Mouse (Mus musculus): ENCODE data around the gene Ccdc24.
A peak's percentile ranks its signal among the peaks of the same experiment; 100 is the strongest.

Ccdc24 gene

GRCm38 (mm10) chr4:117872471-117872886 lies at the start of gene Ccdc24:
Gene Ccdc24 (minus strand): TSS chr4:117872557.
- DNase-seq, result peak; percentile 51

DNA sequence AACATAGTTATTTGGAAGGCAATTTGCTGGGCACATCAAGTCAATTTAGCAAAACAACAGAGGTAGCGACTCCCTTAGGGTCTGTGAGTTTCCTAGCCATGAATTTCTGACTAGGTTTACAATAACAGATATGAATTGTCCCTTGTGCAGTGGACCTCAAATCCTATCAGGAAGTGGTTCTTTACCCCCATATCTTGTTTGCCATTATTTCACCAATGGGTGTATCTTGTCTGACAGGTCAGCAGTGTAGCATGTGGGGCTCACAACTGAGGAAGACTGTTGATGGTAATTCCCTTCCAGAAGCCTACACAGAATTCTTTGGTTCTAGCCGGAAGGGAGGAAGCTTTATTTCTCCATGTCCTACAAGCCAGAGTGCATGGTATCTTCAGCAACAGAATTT lies 49.0 kb upstream of the Ccdc24 start:
- DNase-seq, result no peak

DNA sequence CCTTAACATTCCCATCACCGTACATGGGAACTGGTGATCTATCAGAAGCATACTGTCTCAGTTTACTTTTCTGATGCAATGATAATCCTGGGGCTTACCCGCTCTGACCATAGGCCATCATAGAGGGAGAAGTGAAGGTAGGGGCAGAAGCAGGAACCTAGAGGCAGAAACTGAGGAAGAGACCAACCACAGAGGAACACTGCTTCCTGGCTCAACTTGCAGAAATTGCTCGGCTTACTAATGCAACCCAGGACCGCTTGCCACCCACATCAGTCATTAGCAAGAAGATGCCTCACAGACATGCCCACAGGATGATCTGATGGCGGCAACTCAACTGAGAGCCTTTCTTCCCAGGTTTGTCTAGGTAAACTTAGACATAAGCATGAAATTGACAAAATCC lies 46.4 kb upstream of the Ccdc24 start:
- DNase-seq, result no peak

DNA sequence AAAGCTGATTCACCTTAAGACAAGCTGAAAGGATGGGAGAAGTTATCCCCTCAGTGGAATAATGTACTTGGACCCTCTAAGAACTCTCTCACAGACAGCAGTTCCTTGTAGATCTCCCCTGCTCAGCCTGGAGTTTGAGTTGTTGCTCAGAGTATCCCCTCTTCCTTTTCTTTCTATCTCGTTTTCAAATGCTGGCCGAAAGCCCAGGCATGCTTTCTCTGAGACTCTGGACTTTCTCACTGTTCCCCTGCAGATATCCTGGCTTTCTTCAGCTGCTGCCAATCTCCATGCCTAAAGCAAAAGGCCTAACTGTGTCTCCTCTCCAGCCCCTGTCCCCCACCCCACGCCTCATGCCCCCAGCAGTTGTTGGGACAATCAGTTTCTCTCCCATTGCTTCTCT lies 45.9 kb upstream of the Ccdc24 start:
- DNase-seq, result no peak

GRCm38 (mm10) chr4:117917847-117918246 lies 45.5 kb upstream of the Ccdc24 start:
- DNase-seq, result no peak

GRCm38 (mm10) chr4:117917402-117917801 lies 45.0 kb upstream of the Ccdc24 start:
- no peak for DNase-seq

DNA sequence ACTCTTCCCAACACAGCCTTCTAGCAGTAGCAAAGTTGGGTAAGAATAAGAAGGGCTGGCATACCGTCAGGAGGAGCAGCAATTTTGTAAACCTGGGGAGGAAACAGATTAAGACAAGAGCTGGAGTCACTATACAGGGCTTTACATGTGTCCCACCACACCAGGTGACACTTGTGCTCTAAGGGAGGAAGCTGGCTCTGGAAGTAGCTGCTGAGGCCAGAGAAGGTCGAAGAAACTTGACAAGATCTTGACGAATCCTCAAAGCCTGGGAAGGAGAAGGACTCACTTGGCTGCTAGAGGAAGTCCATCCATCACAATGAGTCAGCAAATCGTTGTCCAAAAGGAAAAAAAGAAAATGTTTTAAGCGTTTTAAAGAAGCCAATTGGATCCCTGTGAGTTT lies 44.0 kb upstream of the Ccdc24 start:
- no peak for DNase-seq

DNA sequence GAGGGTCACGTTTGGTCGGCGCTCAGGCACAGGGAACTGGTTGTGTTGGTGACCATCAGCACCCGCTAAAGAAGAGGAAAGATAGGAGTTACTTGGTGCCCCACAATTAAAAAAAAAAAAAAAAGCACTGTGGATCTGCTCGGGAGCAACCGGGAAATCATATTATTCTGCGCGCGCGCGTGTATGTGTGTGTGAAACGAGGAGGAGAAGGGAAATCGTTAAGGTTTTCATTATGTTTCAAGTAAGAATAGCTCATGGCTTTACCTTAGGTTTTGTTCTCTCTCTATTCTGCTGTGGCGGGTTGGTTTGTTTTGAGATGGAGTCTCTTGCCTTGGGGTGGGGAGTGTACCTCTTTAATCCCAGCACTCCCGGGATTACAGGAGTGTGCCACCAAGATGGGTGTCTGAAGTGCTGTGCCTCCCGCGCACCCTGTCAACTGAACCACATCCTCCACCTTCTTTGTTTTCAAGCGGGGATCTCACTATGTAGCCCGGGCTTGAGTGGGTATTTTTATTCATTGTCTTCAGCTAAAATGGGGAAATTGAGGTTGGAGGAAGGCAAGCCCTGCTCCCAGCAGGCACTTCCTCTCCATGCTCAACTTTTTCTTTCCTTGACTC lies 43.2 kb upstream of the Ccdc24 start:
- DNase-seq, result no peak

- peak; percentile 95 for DNase-seq
These were observed 42.5 kb upstream of the Ccdc24 start, which contains the start of gene Ipo13 for GRCm38 (mm10) chr4:117914591-117915442. Gene Ipo13 (minus strand): TSS chr4:117914999.

GRCm38 (mm10) chr4:117914031-117914430 lies 41.7 kb upstream of the Ccdc24 start:
- DNase-seq, result no peak

- peak; percentile 58 for DNase-seq
These were observed 41.1 kb upstream of the Ccdc24 start for GRCm38 (mm10) chr4:117913421-117913820.

- no peak for DNase-seq
These were observed 40.4 kb upstream of the Ccdc24 start for GRCm38 (mm10) chr4:117912685-117913273.

DNA sequence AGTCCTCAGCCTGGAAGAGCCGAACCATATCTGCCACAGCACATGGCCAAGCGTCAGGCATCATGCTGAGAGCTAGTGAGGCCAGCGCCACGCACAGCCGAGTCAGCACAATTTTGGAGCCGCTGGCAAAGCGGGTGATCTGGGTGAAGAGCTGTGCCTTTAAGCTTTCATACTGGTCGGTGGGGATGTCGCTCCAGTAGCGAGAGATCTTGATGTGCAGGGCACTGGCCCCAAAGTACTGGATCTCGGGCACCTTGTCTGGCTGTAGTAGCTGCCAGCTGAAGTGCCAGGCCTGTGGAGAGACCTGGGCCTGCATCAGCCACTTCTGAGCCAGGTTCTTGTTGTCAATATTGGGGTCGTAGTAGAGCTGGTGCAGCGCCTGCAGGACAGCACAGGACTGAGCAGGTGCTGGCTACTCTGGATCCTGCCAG lies 39.8 kb upstream of the Ccdc24 start:
- no peak for DNase-seq

GRCm38 (mm10) chr4:117908834-117909453 lies 36.6 kb upstream of the Ccdc24 start:
- DNase-seq, result no peak

DNA sequence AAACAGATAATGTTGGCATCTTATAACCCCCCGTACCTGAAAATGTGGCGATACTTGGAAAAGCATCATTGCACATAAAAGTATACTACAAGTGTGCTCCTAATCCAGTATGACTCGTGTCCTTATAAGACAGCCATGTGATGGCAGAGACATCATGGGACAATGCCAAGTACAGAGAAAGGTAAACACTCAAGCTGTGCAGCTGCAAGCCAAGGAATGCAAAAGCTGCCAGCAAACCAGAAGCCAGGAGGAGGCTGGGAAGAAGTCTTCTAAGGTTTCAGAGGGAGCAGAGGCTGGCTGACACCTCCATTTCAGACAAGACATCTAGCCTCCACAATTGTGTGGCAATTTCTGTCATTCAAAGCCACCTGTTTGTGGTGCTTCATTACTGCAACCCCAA lies 33.8 kb upstream of the Ccdc24 start:
- peak; percentile 71 for DNase-seq

DNA sequence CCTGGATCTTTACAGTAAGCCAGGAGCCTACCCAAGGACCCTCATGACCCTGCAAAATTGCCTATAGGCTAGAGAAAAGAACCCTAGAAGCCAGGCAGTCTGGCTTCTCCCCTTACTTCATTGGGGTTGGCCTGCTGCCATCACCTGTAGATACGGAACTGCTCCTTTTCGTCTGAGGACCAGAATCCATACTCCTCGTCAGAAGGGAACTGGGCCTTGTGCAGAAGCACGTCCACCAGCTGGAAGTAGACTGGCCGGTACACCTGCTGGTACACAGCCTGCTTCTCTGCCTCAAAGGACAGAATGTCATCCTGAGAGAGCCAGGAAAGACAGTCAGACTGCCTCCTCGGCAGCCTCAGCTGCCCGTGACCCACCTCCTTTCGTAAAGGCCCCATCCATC lies 32.4 kb upstream of the Ccdc24 start:
- DNase-seq, result no peak

- DNase-seq, result no peak
These were observed 31.7 kb upstream of the Ccdc24 start for GRCm38 (mm10) chr4:117904094-117904493.

- no peak for DNase-seq
These were observed 25.8 kb upstream of the Ccdc24 start for GRCm38 (mm10) chr4:117898111-117898510.

GRCm38 (mm10) chr4:117896031-117896430 lies 23.7 kb upstream of the Ccdc24 start:
- no peak for DNase-seq

- DNase-seq, result no peak
These were observed 23.0 kb upstream of the Ccdc24 start for GRCm38 (mm10) chr4:117895339-117895738.

- no peak for DNase-seq
These were observed 22.2 kb upstream of the Ccdc24 start for GRCm38 (mm10) chr4:117894601-117895000.

DNA sequence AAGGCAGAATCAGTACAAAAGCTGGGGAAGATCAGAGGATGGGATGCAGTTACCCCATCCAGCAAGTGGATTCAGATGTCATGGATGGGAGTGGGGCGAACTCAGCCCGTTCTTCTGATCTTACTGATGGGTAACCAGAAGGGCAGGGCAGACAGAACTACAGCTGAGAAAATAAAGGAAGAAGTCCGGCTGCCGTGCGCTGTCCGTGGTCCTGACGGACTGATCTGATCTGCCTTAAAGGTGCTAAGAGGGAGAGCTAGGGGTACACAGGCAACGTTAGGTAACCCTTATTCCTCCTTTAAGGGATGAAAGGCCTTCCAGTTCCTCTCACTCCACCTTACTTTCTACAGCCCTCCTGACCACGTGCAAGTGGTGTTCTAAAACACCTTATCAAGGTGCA lies 21.0 kb upstream of the Ccdc24 start:
- DNase-seq, result peak; percentile 57

- DNase-seq, result peak; percentile 91
These were observed 19.4 kb upstream of the Ccdc24 start, which contains the start of gene Dph2 for GRCm38 (mm10) chr4:117891738-117892161. Gene Dph2 (minus strand): TSS chr4:117892032.
